Mouse (Mus musculus) G1E (cell line): ENCODE measurements at regions not wholly inside any gene's neighbourhood (a gene's known extent, or its start where the extent isn't known, plus 50 kb on each side); places are given as distances from the start of the nearest gene placed in this dataset.

ENCODE experiments used
- ATAC-seq: 2 replicates; pipeline ENCODE4 v1.8.0; 2016; ENCODE audit warnings: mild to moderate bottlenecking; ENCODE audit not compliant: insufficient number of reproducible peaks, poor library complexity, low FRiP score, severe bottlenecking; ENCODE audit errors: extremely low read depth
- DNase-seq: peaks from one replicate; pipeline ENCODE4 v3.0.0; 2012; ENCODE audit warnings: low spot score
- H3K27me3 ChIP-seq: 2 replicates; pipeline ENCODE4 v1.6.1; 2012; ENCODE audit warnings: mild to moderate bottlenecking, low read length, inconsistent platforms; ENCODE audit not compliant: insufficient read depth
- H3K36me3 ChIP-seq: replicated peaks from 2 replicates; pipeline ENCODE3; 2012; ENCODE audit warnings: mild to moderate bottlenecking, inconsistent platforms
- H3K4me1 ChIP-seq: 2 replicates; pipeline ENCODE4 v1.6.1; 2012; ENCODE audit warnings: low read depth, low read length, inconsistent platforms, mixed read lengths; ENCODE audit not compliant: insufficient read depth
- H3K4me3 ChIP-seq: 2 replicates; pipeline ENCODE4 v1.5.1; 2012; ENCODE audit warnings: low read depth, mild to moderate bottlenecking, inconsistent platforms, low read length, moderate library complexity, mixed read lengths
- H3K9me3 ChIP-seq: replicated peaks from 2 replicates; pipeline ENCODE4 v1.6.1; 2012; ENCODE audit warnings: inconsistent platforms
- CTCF ChIP-seq: IDR thresholded peaks from 2 replicates; pipeline ENCODE4 v1.5.1; 2012; ENCODE audit warnings: low read depth, low read length, inconsistent platforms, mixed read lengths
- GATA1 ChIP-seq: IDR thresholded peaks from 2 replicates; pipeline ENCODE4 v1.6.1; 2012; ENCODE audit warnings: borderline replicate concordance, low read length, inconsistent platforms, mixed read lengths
- GATA2 ChIP-seq: IDR thresholded peaks from 2 replicates; pipeline ENCODE4 v1.6.1; 2012; ENCODE audit warnings: low read depth, low read length, inconsistent platforms, borderline replicate concordance
- POLR2AphosphoS5 ChIP-seq: IDR thresholded peaks from 2 replicates; pipeline ENCODE4 v1.6.1; 2012; ENCODE audit warnings: low read depth, low read length, inconsistent platforms; ENCODE audit not compliant: insufficient replicate concordance
- TAL1 ChIP-seq: conservative IDR thresholded peaks from 2 replicates; pipeline ENCODE4 v1.6.1; 2012; ENCODE audit warnings: low read depth, low read length, inconsistent platforms, mixed read lengths

DNA sequence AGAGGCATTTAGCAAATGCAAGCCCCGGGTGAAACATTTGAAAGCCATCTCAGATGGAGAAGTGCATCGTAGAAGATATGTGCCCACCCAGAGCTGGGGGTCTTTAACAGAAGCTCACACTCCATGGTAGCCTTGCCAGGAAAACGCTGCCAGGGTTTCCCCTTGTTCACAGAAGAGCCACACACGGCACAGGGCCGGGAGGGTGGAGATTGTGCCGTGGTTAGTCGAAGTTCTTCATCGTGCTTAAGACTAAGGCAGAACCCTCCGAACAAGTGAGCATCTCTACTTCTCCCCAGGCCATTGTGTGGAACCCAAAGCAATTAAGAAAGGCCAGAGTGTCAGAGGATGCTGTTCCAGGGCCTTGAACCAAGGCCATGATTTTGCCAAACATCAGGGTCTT lies 61.3 kb upstream of the Ppara start:
- H3K4me1 ChIP-seq = 0 out of 2 replicates have a peak, but pooled peaks cover 7% of the 10 kb centered on the region
- H3K9me3 ChIP-seq = peaks cover 24% of the 10 kb centered on the region
- DNase-seq (no peak), ATAC-seq (no peak)
- no peak overlapping the region for H3K4me3 ChIP-seq
- peaks cover 10% of the 10 kb centered on the region; the same call in 1 of the 2 replicates for H3K27me3 ChIP-seq
- TF ChIP-seq GATA1 (no peak), TAL1 (no peak), GATA2 (no peak), POLR2AphosphoS5 (no peak), CTCF (no peak)
- H3K36me3 ChIP-seq = peaks cover 16% of the 10 kb centered on the region

DNA sequence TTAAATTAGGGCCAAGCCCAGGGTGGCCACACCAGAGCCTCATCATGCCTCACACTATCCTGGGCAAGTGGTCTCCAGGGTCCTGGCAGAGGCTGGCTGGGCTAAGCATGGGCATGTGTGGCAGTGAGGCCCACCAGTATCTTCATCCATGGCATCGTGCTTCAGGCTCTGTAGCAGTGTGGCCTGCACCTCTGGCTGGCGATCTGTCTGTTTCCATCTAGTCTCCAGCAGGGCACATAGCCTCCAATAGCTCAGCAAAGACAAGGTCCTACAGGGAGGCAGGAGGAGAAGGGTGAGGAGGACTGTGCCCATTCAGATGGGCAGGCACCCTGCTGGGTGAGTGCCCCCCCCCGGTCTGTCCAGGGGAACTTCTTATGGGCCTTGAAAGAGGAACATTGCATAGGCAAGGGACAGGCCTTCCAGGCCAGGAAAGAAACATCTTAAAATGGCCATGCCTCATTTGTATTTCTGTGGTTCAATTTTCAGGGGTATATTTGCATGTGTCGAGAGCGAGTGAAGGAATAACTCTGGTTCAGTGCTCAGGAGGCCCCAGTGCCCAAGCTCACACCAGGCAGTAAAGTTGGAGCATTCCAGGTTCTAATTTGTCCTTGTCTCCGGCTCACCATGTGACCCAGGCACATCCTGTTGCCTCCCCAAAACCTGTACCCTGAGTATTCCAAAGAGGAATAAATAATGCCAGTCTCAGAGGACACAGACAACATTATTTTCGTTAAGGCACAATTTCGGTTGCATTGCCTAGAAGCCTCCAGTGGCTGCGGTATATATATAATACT lies 60.4 kb upstream of the Ppara start:
- no peak for TF ChIP-seq TAL1
- TF ChIP-seq GATA2 = no peak
- TF ChIP-seq POLR2AphosphoS5 = no peak
- TF ChIP-seq CTCF = no peak
- TF ChIP-seq GATA1 = no peak
- ATAC-seq (no peak), DNase-seq (no peak)
- peaks cover 16% of the 10 kb centered on the region for H3K36me3 ChIP-seq
- H3K27me3 ChIP-seq = peaks cover 11% of the 10 kb centered on the region; the same call in 1 of the 2 replicates
- no peak overlapping the region for H3K4me3 ChIP-seq
- peaks cover 24% of the 10 kb centered on the region for H3K9me3 ChIP-seq
- H3K4me1 ChIP-seq = no peaks in the 10 kb centered on the region

DNA sequence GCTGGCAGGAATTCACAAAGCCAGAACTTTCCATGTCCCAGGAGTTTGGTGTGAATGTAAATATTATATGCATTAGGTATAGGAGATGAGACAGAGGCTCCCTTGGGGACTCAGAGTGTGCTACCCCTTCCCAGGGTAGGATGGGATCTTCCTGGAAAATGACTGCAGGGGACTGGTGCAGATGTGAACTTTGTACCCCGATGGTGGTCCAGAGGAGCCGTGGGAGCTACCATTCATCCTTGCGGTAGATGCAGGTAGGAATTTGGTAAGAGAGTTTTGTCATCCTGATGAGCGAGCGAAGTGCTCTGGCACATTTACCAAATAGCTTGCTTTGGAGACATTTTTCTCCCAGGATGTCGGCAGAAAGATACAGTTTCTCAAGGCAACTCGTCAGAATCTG lies 59.7 kb upstream of the Ppara start:
- Histone ChIP-seq H3K4me1 (no peaks in the 10 kb centered on the region), H3K27me3 (peaks cover 11% of the 10 kb centered on the region; the same call in 1 of the 2 replicates), H3K9me3 (peaks cover 17% of the 10 kb centered on the region), H3K36me3 (peaks cover 10% of the 10 kb centered on the region), H3K4me3 (no peak overlapping the region)
- no peak for DNase-seq
- ATAC-seq = no peak
- TF ChIP-seq CTCF = no peak
- TF ChIP-seq GATA1 = no peak
- no peak for TF ChIP-seq TAL1
- TF ChIP-seq GATA2 = no peak
- no peak for TF ChIP-seq POLR2AphosphoS5

DNA sequence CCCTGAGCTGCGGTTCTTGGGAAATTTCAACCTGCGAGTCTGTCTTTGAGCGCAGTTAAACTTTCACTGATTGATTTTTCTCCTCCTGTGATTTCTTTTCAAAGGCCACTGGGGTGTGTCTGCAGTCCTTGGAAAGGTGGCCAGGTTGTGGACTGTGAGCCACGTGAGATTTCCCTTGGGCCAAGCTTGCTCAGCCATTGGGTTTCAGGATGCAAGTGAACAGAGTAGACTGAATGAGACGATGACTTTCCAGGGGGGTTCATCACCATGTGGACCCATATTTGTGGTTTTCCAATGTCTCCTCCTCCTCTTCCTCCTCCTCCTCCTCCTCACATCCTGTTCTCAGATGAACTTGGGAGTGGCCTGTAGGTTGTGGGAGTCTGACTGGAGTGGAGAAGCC lies 59.0 kb upstream of the Ppara start:
- peaks cover 11% of the 10 kb centered on the region; the same call in 1 of the 2 replicates for H3K27me3 ChIP-seq
- DNase-seq (no peak), ATAC-seq (no peak)
- H3K4me3 ChIP-seq = no peak overlapping the region
- peaks cover 8% of the 10 kb centered on the region for H3K36me3 ChIP-seq
- TF ChIP-seq GATA2 (no peak), TAL1 (no peak), POLR2AphosphoS5 (no peak), CTCF (no peak), GATA1 (no peak)
- H3K4me1 ChIP-seq = no peaks in the 10 kb centered on the region
- H3K9me3 ChIP-seq = peaks cover 12% of the 10 kb centered on the region

DNA sequence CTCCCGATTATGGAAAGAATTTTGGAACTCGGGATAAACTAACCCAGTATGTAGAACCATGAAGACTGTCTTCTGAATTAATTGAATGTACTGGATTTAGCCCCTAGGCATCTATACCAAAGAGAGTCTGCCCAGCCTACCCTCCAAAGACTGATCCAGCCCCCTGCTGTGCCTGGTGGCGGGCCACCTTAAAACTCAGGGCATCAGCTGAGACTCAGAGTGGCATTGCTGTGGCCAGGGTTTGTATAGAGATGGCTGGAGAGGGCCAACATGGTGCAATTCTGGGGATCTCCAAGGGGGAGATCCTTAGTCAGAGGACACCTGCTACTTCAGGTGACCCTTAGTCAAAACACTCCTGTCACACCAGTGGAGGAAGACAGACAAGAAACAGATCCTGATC lies 58.6 kb upstream of the Ppara start:
- Histone ChIP-seq H3K4me1 (no peaks in the 10 kb centered on the region), H3K36me3 (peaks cover 8% of the 10 kb centered on the region), H3K27me3 (peaks cover 11% of the 10 kb centered on the region; the same call in 1 of the 2 replicates), H3K4me3 (no peak overlapping the region), H3K9me3 (peaks cover 8% of the 10 kb centered on the region)
- no peak for TF ChIP-seq POLR2AphosphoS5
- no peak for TF ChIP-seq TAL1
- TF ChIP-seq GATA2 = no peak
- no peak for TF ChIP-seq GATA1
- TF ChIP-seq CTCF = no peak
- DNase-seq (no peak), ATAC-seq (no peak)

DNA sequence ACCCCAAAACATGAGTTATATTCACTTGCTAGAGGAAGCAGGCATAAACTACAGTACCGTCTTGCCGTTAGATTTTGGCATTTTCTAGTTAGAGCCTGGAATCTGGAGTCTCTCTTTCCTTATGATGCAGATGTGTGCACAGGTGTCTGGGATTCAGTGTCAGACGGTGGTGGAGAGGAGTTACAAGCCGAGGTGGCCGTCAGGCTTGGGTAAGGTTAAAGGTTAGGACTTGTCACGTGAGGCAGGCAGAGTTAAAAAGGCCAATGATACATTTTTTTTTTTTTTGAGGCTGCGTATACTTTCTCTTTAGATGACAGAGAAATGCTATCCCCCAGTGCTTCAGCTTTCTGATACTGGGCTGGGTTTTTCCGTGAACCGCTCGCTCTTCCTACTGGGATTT lies 57.9 kb upstream of the Ppara start:
- no peak for ATAC-seq

More for the DNA sequence above, 57.9 kb upstream of the Ppara start:
- peaks cover 4% of the 10 kb centered on the region for H3K36me3 ChIP-seq
- no peak overlapping the region for H3K4me3 ChIP-seq
- no peak for DNase-seq
- TF ChIP-seq GATA2 (no peak), GATA1 (no peak), TAL1 (no peak), POLR2AphosphoS5 (no peak), CTCF (no peak)
- H3K27me3 ChIP-seq = peaks cover 7% of the 10 kb centered on the region; the same call in 1 of the 2 replicates
- H3K4me1 ChIP-seq = no peaks in the 10 kb centered on the region
- peaks cover under 1% of the 10 kb centered on the region for H3K9me3 ChIP-seq
